Mouse (Mus musculus): ENCODE measurements at regions not wholly inside any gene's neighbourhood (a gene's known extent, or its start where the extent isn't known, plus 50 kb on each side); places are given as distances from the start of the nearest gene placed in this dataset.
A peak's percentile ranks its signal among the peaks of the same experiment; 100 is the strongest.

- no peak for DNase-seq
Measured at GRCm38 (mm10) chr4:95230461-95230860, 178.4 kb upstream of the Jun start.

- peak in 1 of 2 experiments; percentile 64 for DNase-seq
Measured at GRCm38 (mm10) chr4:95233034-95233433, 181.0 kb upstream of the Jun start.

DNA sequence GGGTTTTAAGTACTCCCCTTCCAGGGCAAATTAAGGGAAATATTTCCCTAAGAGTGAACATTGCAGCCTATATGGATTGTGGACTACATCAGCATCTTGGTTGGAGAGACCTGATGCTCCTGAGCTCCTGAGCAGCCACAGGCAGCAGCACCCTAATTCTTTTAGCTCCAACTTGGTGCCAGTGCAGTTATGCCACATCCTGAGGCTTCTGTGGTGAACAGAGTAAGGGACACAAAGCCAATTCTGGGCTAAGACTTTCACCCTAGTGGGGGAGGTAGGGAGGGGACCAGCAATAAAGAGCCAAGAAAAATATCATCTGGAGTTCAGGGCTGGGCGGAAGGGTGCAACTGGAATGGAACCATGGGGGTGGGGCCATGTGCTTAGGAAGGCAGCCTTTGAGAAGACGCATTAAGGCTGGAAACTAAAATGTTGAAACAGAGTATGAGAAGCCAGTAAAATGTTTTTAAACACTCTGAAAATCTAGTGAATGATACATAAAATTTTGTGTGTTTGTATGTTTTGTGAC is 182.1 kb upstream of the Jun start:
- peak; percentile 46 to 58 for DNase-seq

DNA sequence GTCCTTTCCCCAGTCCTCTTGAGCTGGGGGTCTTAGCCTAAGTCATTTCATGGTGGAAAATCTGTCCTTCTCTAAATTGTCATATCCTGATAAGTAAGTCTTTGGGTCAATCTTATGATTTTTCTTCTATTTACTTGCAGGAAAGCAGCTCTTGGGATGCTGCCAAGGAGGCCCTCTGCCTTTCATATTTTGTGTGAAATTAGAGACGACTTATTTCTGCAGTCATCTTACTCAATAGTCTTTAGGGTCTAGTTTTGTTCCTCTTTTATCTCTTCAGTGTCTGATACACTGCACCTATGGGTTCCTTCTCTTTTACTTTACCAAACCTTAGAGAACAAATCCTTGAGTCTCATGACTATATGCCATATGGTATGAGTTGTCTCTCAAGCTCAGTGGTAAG is 196.0 kb upstream of the Jun start:
- DNase-seq, result no peak

- no peak for DNase-seq
Measured at GRCm38 (mm10) chr4:95249031-95249430, 197.0 kb upstream of the Jun start.

DNA sequence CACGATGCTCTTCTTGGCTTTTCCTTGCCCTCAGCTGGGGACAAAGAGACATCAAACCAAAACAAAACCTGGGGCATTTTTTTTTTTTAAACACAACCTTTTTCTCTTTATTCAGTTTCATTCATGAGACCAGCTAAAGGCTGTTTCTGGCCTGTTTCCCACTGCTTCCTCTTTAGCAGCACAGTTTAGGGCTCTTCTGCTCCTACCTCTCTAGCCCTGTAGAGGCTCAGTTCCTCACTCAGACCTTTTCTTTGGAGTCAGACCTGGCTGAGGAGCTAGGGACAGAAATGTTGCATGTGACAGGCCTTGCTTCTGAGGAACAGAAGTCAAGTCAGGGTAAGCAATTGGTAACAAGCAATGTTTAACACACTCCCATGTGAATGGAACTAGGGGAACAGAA is 198.1 kb upstream of the Jun start:
- DNase-seq, result no peak

DNA sequence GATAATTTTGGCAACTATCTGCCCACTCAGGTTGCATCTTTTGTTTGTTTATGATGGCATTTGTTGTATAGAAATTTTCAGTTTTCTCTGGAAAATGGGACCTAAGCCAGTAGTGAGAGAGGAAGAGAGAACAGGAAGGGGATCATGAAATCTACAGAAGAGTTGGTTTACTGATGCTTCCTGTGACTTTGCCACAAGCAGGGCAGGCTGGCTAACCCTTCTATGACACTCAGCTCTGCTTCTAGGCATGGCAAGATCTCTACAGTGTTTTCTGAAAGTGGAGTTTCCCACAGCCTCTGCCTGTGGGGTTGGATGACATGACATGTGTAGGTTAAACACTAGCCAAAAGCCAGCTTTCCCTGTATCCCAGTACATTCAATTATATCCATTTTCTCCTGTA is 217.7 kb upstream of the Jun start:
- DNase-seq, result no peak

- DNase-seq, result no peak
Measured at GRCm38 (mm10) chr4:95270389-95270788, 218.4 kb upstream of the Jun start.

DNA sequence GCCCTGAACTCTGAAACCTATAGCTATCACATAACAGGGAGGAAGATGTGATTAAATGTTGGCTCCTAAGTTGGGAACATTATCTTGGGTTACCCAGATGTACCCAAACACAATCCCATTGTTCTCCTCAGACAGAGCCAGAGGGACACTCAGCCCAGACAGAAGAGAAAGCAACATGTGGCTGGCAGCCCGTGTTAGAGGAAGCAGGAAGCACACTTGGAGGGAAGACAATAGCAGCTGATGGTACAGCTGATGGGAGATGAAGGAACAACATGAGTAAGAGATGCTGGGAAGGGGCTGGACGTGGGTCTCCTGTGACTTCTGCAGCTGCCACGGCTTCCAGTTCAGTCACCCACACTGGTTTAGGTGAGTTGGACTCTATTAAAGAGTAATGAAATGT is 224.2 kb upstream of the Jun start:
- peak; percentile 17 to 53 for DNase-seq

GRCm38 (mm10) chr4:95277989-95278713 is 226.1 kb upstream of the Jun start:
- no peak for DNase-seq

GRCm38 (mm10) chr4:95278714-95279095 is 226.7 kb upstream of the Jun start:
- DNase-seq, result peak; percentile 62 to 76

DNA sequence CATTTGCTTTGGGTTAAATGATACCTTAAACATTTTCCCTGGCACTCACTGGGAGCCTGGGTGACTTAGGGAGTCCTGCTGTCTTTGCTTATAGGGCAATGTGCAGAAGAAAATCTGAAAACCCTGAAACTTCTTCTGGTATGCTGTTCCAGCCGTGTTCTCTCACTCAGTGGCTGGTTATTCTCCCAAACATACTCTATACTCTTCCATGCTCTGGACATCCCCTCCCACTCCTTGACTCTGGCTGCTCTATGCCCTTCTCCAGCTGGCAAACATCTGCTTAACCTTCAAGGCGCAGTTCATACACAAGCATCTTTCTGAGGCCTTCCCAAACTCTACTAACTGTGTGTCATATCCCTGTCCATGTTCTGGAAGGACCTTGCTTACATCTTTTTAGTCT is 227.2 kb upstream of the Jun start:
- DNase-seq, result no peak

GRCm38 (mm10) chr4:95282083-95282482 is 230.1 kb upstream of the Jun start:
- no peak for DNase-seq

GRCm38 (mm10) chr4:95283789-95284188 is 231.8 kb upstream of the Jun start:
- peak; percentile 48 to 78 for DNase-seq

GRCm38 (mm10) chr4:95284192-95284591 is 232.2 kb upstream of the Jun start:
- no peak for DNase-seq

GRCm38 (mm10) chr4:95284696-95285095 is 232.7 kb upstream of the Jun start:
- peak in 1 of 2 experiments; percentile 28 for DNase-seq

- no peak for DNase-seq
Measured at GRCm38 (mm10) chr4:95290321-95290720, 238.3 kb upstream of the Jun start.

DNA sequence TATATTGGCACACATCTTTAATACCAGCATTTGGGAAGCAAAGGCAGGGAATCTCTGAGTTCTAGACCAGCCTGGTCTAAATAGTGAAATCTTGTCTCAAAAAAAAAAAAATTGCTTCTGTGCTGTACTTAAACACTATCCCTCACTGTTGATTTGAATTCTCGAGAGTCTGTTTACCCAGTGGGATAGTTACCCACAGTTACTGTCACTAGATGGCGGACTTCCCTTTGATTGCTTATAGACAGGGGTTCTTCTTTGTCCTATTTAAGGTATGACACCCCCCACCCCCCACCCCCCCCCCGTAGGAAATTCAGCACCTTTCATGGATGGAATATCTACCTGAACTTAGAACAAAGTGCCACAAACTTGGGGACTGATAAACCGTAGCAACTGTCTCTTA is 242.1 kb upstream of the Jun start:
- peak in 1 of 2 experiments; percentile 35 for DNase-seq

GRCm38 (mm10) chr4:95301907-95302306 is 249.9 kb upstream of the Jun start:
- DNase-seq, result no peak

GRCm38 (mm10) chr4:95303337-95303736 is 251.3 kb upstream of the Jun start:
- DNase-seq, result peak in 1 of 2 experiments; percentile 56

DNA sequence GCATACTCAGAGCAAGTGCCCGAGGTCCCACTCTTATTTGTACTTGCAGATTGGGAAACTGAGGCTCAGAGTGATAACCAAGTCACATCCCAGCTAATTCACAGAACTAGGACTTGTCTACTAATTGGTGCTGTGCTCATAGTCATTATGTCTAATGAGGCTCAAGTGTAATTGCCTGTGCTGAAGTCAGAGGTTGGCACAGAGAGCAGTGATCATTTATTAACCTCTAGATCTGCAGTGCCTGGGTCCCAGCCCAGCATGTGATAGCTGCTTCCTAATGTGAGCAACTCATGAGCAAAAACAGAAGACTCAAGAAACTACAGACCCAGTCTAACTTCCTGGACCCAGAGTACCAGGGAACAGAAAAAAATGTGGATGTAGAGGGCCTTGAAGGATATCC is 252.0 kb upstream of the Jun start:
- peak; percentile 73 to 76 for DNase-seq

GRCm38 (mm10) chr4:95307134-95307533 is 250.2 kb upstream of the Fggy start:
- DNase-seq, result no peak

DNA sequence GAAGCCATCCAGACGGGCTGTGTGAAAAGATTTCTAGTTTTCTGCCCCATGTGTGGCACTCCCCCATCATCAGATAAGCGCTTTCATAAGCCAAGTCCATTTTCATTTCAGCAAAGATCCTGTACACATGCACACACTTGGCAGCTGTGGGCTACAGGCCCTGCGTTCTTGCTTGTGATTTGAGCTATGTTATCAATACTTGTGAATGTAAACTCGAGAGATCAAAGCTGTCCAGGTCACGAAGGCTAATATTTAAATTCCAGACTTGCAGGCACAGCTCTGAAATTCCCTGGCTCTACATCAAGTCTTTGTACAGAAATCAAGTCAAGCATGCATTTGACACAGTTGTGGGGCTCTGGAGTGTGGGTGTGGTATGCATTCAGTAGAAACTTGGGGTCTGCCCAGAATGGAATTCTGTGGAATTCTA is 248.8 kb upstream of the Fggy start:
- DNase-seq, result no peak

DNA sequence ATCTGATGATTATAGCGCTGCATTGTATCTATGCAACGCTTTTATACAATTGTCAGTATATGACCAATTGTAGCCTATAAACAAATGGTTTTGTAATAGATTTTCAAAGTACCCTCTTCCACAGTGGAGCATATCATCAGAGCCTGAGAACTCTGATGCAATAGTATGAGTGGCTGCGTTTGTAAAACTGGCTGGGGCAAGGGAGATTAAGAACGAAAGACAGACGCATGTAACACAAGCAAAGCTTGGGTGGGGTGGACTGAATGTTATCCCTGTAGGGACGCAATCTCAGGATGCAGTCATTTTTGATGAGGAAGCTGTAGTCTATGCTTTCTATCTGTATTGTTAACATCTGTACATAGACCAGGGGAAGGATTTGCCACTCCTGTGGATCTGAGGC is 246.9 kb upstream of the Fggy start:
- DNase-seq, result no peak

GRCm38 (mm10) chr4:95317821-95318290 is 239.5 kb upstream of the Fggy start:
- DNase-seq, result peak; percentile 53 to 71
